Mouse (Mus musculus): ENCODE data around the gene Dnph1. TPM values are rescaled to one million over a fixed set of nuclear protein-coding genes. Genes with fewer than 3 reads are reported as not detected.

The Dnph1 gene
- 1 to 10 TPM; 1.8 to 1.9 TPM for total RNA-seq (2021)
- 0.80 and 0.97 TPM in 2 replicates for polyA plus RNA-seq (2012; rRNA removed)
- long read RNA-seq, partial matches to known transcripts = 0 of 1 reads
- long read RNA-seq, other reads (novel, unspliced or antisense) = 0 of 1 reads

GRCm38 (mm10) chr17:46496623-46497434 is at the start of gene Dnph1:
Dnph1 (plus strand) TSS chr17:46496711.
- DNase-seq = peak; percentile 63 to 72
- H3K4me3 ChIP-seq = peak within 1 kb of the TSS; percentile 43
- no peaks in the 10 kb centered on the region for H3K79me2 ChIP-seq (replicated peaks; ENCODE audit: control insufficient read depth, insufficient read depth, low read length)
- no peak within 1 kb of the TSS for H3K9ac ChIP-seq (ENCODE audit: low read depth, low read length)
- WGBS = 2% methylated on average over 44 of the region's 44 CpGs
- no peaks in the 10 kb centered on the region for H3K27me3 ChIP-seq (ENCODE audit: control insufficient read depth, insufficient read depth, low read length)
- no peak within 1 kb of the TSS for H3K27ac ChIP-seq
- TF ChIP-seq EP300 (IDR thresholded peaks at IDR 0.05; ENCODE audit: insufficient read depth, low read depth, low read length) (no peak), POLR2A (IDR thresholded peaks at IDR 0.05; ENCODE audit: insufficient read depth, low read depth, low read length) (no peak), CTCF (IDR thresholded peaks at IDR 0.05) (no peak)
- intact Hi-C loops (cut with DNase I) = no loop called here
- no peaks in the 10 kb centered on the region for H3K4me1 ChIP-seq (ENCODE audit: control insufficient read depth, insufficient read depth, low read length)
- H3K36me3 ChIP-seq (ENCODE audit: control insufficient read depth, insufficient read depth, low read length) = no peaks in the 10 kb centered on the region

GRCm38 (mm10) chr17:46452683-46453082 is 43.8 kb upstream of the Dnph1 start:
- DNase-seq = no peak
- no peak for TF ChIP-seq EP300 (IDR thresholded peaks at IDR 0.05; ENCODE audit: insufficient read depth, low read depth, low read length)
- TF ChIP-seq POLR2A (IDR thresholded peaks at IDR 0.05; ENCODE audit: insufficient read depth, low read depth, low read length) = no peak
- TF ChIP-seq CTCF (IDR thresholded peaks at IDR 0.05) = no peak
- intact Hi-C loops (cut with DNase I) = no loop called here
- WGBS = 43% methylated on average over 5 of the region's 5 CpGs
- H3K9ac ChIP-seq (ENCODE audit: low read depth, low read length) = no peak overlapping the region
- no peaks in the 10 kb centered on the region for H3K79me2 ChIP-seq (replicated peaks; ENCODE audit: control insufficient read depth, insufficient read depth, low read length)
- peaks cover 9% of the 10 kb centered on the region for H3K27me3 ChIP-seq (ENCODE audit: control insufficient read depth, insufficient read depth, low read length)
- H3K27ac ChIP-seq = no peak overlapping the region
- H3K4me1 ChIP-seq (ENCODE audit: control insufficient read depth, insufficient read depth, low read length) = peaks cover 1% of the 10 kb centered on the region; the same call in 1 of the 2 replicates
- H3K36me3 ChIP-seq (ENCODE audit: control insufficient read depth, insufficient read depth, low read length) = no peaks in the 10 kb centered on the region
- H3K4me3 ChIP-seq = no peak overlapping the region

- TF ChIP-seq POLR2A (IDR thresholded peaks at IDR 0.05; ENCODE audit: insufficient read depth, low read depth, low read length) (no peak), EP300 (IDR thresholded peaks at IDR 0.05; ENCODE audit: insufficient read depth, low read depth, low read length) (no peak), CTCF (IDR thresholded peaks at IDR 0.05) (no peak)
- Histone ChIP-seq H3K4me3 (no peak overlapping the region), H3K9ac (ENCODE audit: low read depth, low read length) (no peak overlapping the region), H3K27me3 (ENCODE audit: control insufficient read depth, insufficient read depth, low read length) (peaks cover 9% of the 10 kb centered on the region), H3K36me3 (ENCODE audit: control insufficient read depth, insufficient read depth, low read length) (no peaks in the 10 kb centered on the region), H3K27ac (no peak overlapping the region), H3K4me1 (ENCODE audit: control insufficient read depth, insufficient read depth, low read length) (peaks cover 1% of the 10 kb centered on the region; the same call in 1 of the 2 replicates), H3K79me2 (replicated peaks; ENCODE audit: control insufficient read depth, insufficient read depth, low read length) (no peaks in the 10 kb centered on the region)
- 29% methylated on average over 13 of the region's 13 CpGs for WGBS
- DNase-seq = no peak
- intact Hi-C loops (cut with DNase I) = no loop called here
These were observed 43.1 kb upstream of the Dnph1 start for GRCm38 (mm10) chr17:46453302-46453948.

GRCm38 (mm10) chr17:46453970-46454411 is 42.5 kb upstream of the Dnph1 start:
- no peaks in the 10 kb centered on the region for H3K79me2 ChIP-seq (replicated peaks; ENCODE audit: control insufficient read depth, insufficient read depth, low read length)
- intact Hi-C loops (cut with DNase I) = no loop called here
- H3K4me1 ChIP-seq (ENCODE audit: control insufficient read depth, insufficient read depth, low read length) = peaks cover 1% of the 10 kb centered on the region; the same call in 1 of the 2 replicates
- H3K27ac ChIP-seq = no peak overlapping the region
- H3K9ac ChIP-seq (ENCODE audit: low read depth, low read length) = no peak overlapping the region
- peaks cover 9% of the 10 kb centered on the region for H3K27me3 ChIP-seq (ENCODE audit: control insufficient read depth, insufficient read depth, low read length)
- TF ChIP-seq POLR2A (IDR thresholded peaks at IDR 0.05; ENCODE audit: insufficient read depth, low read depth, low read length) (no peak), CTCF (IDR thresholded peaks at IDR 0.05) (peak; percentile 9; the same call in 1 of the 2 replicates)
- H3K4me3 ChIP-seq = no peak overlapping the region
- no peaks in the 10 kb centered on the region for H3K36me3 ChIP-seq (ENCODE audit: control insufficient read depth, insufficient read depth, low read length)
- WGBS = 10% methylated on average over 26 of the region's 26 CpGs
- DNase-seq = no peak

GRCm38 (mm10) chr17:46454539-46454938 is 42.0 kb upstream of the Dnph1 start:
- Histone ChIP-seq H3K36me3 (ENCODE audit: control insufficient read depth, insufficient read depth, low read length) (no peaks in the 10 kb centered on the region), H3K4me3 (no peak overlapping the region), H3K27ac (no peak overlapping the region), H3K79me2 (replicated peaks; ENCODE audit: control insufficient read depth, insufficient read depth, low read length) (no peaks in the 10 kb centered on the region), H3K4me1 (ENCODE audit: control insufficient read depth, insufficient read depth, low read length) (peaks cover 1% of the 10 kb centered on the region; the same call in 1 of the 2 replicates), H3K27me3 (ENCODE audit: control insufficient read depth, insufficient read depth, low read length) (peaks cover 9% of the 10 kb centered on the region), H3K9ac (ENCODE audit: low read depth, low read length) (no peak overlapping the region)
- no peak for TF ChIP-seq CTCF (IDR thresholded peaks at IDR 0.05)
- TF ChIP-seq POLR2A (IDR thresholded peaks at IDR 0.05; ENCODE audit: insufficient read depth, low read depth, low read length) = no peak
- no peak for TF ChIP-seq EP300 (IDR thresholded peaks at IDR 0.05; ENCODE audit: insufficient read depth, low read depth, low read length)
- no peak for DNase-seq
- intact Hi-C loops (cut with DNase I) = no loop called here
- WGBS = 12% methylated on average over 9 of the region's 9 CpGs
